8 mouse cellular contexts compared by ENCODE assay signal in genomic region chr2:167293289-167294085, GRCm38 (mm10). TPM values are rescaled to one million over a fixed set of nuclear protein-coding genes. Genes with fewer than 3 reads are reported as not detected.
DNase-seq lines count a peak whose midpoint lies in the region; ATAC-seq lines count a peak whose summit lies in the region.

No protein-coding gene starts in this region.

- ATAC-seq in stomach, embryonic 15.5 days (ENCODE audit: insufficient read depth, low FRiP score, low read depth), result 0 out of 2 replicates have a peak, but pooled peaks have one; percentile 39

- no peak overlapping the region for H3K4me3 ChIP-seq in stomach, embryonic 15.5 days (replicated peaks)

- H3K27ac ChIP-seq in stomach, embryonic 15.5 days, result no peak overlapping the region

- no peak overlapping the region for H3K9ac ChIP-seq in stomach, embryonic 15.5 days

- H3K4me2 ChIP-seq in stomach, embryonic 15.5 days, result no peak overlapping the region

- intact Hi-C loops in heart, postnatal 10 days (cut with DNase I), result no loop called here

- DNase-seq in heart, adult 11 months, result peak; percentile 87
- no peak for DNase-seq in heart, postnatal 10 days
- peak; percentile 3 for DNase-seq in right cerebral cortex, postnatal 14 days
- no peak for DNase-seq in right cerebral cortex, adult 18-20 months
- DNase-seq in c-Kit-positive CD71-positive TER-119-positive erythroid progenitor cells, embryonic 14.5 days (ENCODE audit: low spot score), result peak; percentile 32
- peak; percentile 54 for DNase-seq in kidney, adult 9 months
- DNase-seq in neural tube, embryonic 10.5 days (ENCODE audit: extremely low spot score, low spot score), result no peak

- no peaks in the 10 kb centered on the region for H3K27me3 ChIP-seq in stomach, embryonic 15.5 days (replicated peaks)

- peaks cover 15% of the 10 kb centered on the region for H3K4me1 ChIP-seq in stomach, embryonic 15.5 days

- H3K36me3 ChIP-seq in stomach, embryonic 15.5 days, result no peaks in the 10 kb centered on the region

- H3K9me3 ChIP-seq in stomach, embryonic 15.5 days, result no peaks in the 10 kb centered on the region

- 59% methylated on average over 13 of the region's 13 CpGs for WGBS in stomach, embryonic 15.5 days

RNA-seq across cellular contexts. Expression of gene Ptgis, which starts 53.1 kb away (rescaled TPM):
- 10 to 100 TPM; 35.8 to 39.7 TPM for total RNA-seq in heart, postnatal 10 days (2021)
- polyA plus RNA-seq in stomach, embryonic 15.5 days (2015; fragmentation: Nextera tagmentation; extraction: Ambion mirVana), result 18.2 and 20.2 TPM in 2 replicates

RNA-seq across cellular contexts. Expression of gene B4galt5, which starts 55.5 kb away (rescaled TPM):
- 10 to 100 TPM; 21.2 to 23.5 TPM for total RNA-seq in heart, postnatal 10 days (2021)
- polyA plus RNA-seq in stomach, embryonic 15.5 days (2015; fragmentation: Nextera tagmentation; extraction: Ambion mirVana), result 16.7 and 17.0 TPM in 2 replicates

Comparison
In these comparisons a context has a peak if more than half of its experiments do, and no peak if none do; other contexts are left out.
1. DNase-seq: peak in heart, adult 11 months (single experiment), right cerebral cortex, postnatal 14 days (single experiment), c-Kit-positive CD71-positive TER-119-positive erythroid progenitor cells, embryonic 14.5 days (single experiment) and kidney, adult 9 months (single experiment); none in heart, postnatal 10 days (0 of 2), right cerebral cortex, adult 18-20 months (single experiment) and neural tube, embryonic 10.5 days (single experiment).